Mouse (Mus musculus) heart, postnatal 0 days (tissue): ENCODE data around the gene Cenpn.

Experiments used
- CTCF ChIP-seq: IDR thresholded peaks from 2 replicates; pipeline ENCODE4 v1.5.1; 2016; ENCODE audit warnings: antibody characterized with exemption, control low read depth, low read depth
- EP300 ChIP-seq: IDR thresholded peaks from 2 replicates; pipeline ENCODE4 v1.6.1; 2016; ENCODE audit warnings: antibody characterized with exemption, low read depth

DNA sequence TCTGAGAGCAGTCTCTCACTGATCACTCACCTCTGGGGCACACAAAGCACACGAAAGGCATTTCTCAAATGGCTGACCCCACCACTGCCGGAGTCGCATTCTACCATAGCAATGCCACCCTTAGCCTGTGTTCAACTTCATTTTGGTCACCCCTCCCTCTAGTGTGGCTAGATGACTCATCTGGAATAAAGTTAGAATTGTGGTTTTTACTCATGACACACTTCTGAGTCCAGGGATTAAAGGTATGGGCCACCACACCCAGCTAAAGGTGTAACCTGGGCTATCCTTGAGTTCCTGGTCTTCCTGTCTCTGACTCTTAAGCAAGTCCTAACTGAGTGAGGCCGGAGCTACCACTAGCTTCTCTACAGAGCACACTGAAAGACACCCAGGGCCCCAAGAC lies 15.7 kb upstream of the Cenpn start:
- TF ChIP-seq EP300 (no peak), CTCF (no peak)
